Mouse (Mus musculus) G1E (cell line): ENCODE results near the gene Itgb5.

Source experiments
- CTCF ChIP-seq: IDR thresholded peaks from 2 replicates; pipeline ENCODE4 v1.5.1; 2012; ENCODE audit warnings: low read depth, low read length, inconsistent platforms, mixed read lengths
- POLR2AphosphoS5 ChIP-seq: IDR thresholded peaks from 2 replicates; pipeline ENCODE4 v1.6.1; 2012; ENCODE audit warnings: low read depth, low read length, inconsistent platforms; ENCODE audit not compliant: insufficient replicate concordance
- TAL1 ChIP-seq: conservative IDR thresholded peaks from 2 replicates; pipeline ENCODE4 v1.6.1; 2012; ENCODE audit warnings: low read depth, low read length, inconsistent platforms, mixed read lengths

GRCm38 (mm10) chr16:33944772-33945171, 115.3 kb downstream of the Itgb5 start:
- TF ChIP-seq CTCF (no peak), POLR2AphosphoS5 (no peak), TAL1 (no peak)
